8 mouse cellular contexts compared by ENCODE assay signal in genomic region chr10:55767571-55767970, GRCm38 (mm10).
A peak's percentile ranks its signal among the peaks of the same experiment; 100 is the strongest.
DNase-seq lines count a peak whose midpoint lies in the region; ATAC-seq lines count a peak whose summit lies in the region.

No protein-coding gene starts in this region.

- intact Hi-C loops in gastrocnemius, postnatal 14 days (cut with DNase I; ENCODE audit: low total_unique reads), result no loop called here

- no peak for ATAC-seq in erythroblast, adult 5-6 weeks (replicated peaks; ENCODE audit: low FRiP score, poor library complexity, severe bottlenecking)

- DNase-seq in gastrocnemius, postnatal 14 days, result peak; percentile 6
- no peak for DNase-seq in gastrocnemius, adult 8-10 months (ENCODE audit: low spot score in 2 of 2)
- DNase-seq in right cerebral cortex, adult 18-20 months, result peak; percentile 7
- no peak for DNase-seq in right cerebral cortex, postnatal 25 days
- peak; percentile 46 for DNase-seq in embryo, embryonic 11.5 days (ENCODE audit: low read depth, low spot score)
- DNase-seq in layer of hippocampus, adult 11-12 months (ENCODE audit: low spot score), result peak; percentile 9
- DNase-seq in retina, postnatal 7 days (ENCODE audit: low read depth, low spot score), result peak; percentile 43

Comparison
In these comparisons a context has a peak if more than half of its experiments do, and no peak if none do; other contexts are left out.
1. DNase-seq: peak in gastrocnemius, postnatal 14 days (single experiment), right cerebral cortex, adult 18-20 months (single experiment), embryo, embryonic 11.5 days (single experiment), layer of hippocampus, adult 11-12 months (single experiment) and retina, postnatal 7 days (single experiment); none in gastrocnemius, adult 8-10 months (0 of 2) and right cerebral cortex, postnatal 25 days (single experiment).